Mouse (Mus musculus) C2C12 (cell line): ENCODE data around the gene Traf3ip3. TPM values are rescaled to one million over a fixed set of nuclear protein-coding genes. Genes with fewer than 3 reads are reported as not detected.

Experiments used
- H3K27me3 ChIP-seq: one replicate; pipeline ENCODE4 v1.6.1; 2011; ENCODE audit not compliant: control insufficient read depth, insufficient read depth, insufficient read length
- H3K36me3 ChIP-seq: one replicate; pipeline ENCODE4 v1.6.1; 2011; ENCODE audit not compliant: control insufficient read depth, insufficient read depth
- H3K4me3 ChIP-seq: one replicate; pipeline ENCODE4 v1.5.1; 2011; ENCODE audit warnings: mild to moderate bottlenecking, control low read depth; ENCODE audit not compliant: poor library complexity, insufficient read depth, severe bottlenecking
- H3K79me2 ChIP-seq: one replicate; pipeline ENCODE4 v1.6.1; 2011; ENCODE audit not compliant: control insufficient read depth, insufficient read depth
- H3K79me3 ChIP-seq: one replicate; pipeline ENCODE4 v1.6.1; 2011; ENCODE audit warnings: low read depth, control low read depth
- H3ac ChIP-seq: one replicate; pipeline ENCODE3; 2011; ENCODE audit warnings: low read depth; ENCODE audit not compliant: control insufficient read depth, insufficient read length
- CEBPB ChIP-seq: IDR thresholded peaks from one replicate; pipeline ENCODE4 v1.6.1; 2011; ENCODE audit warnings: low read depth, mild to moderate bottlenecking, control low read depth, moderate library complexity
- CTCF ChIP-seq: IDR thresholded peaks from one replicate; pipeline ENCODE4 v1.5.1; 2011; ENCODE audit not compliant: control insufficient read depth, insufficient read depth, insufficient read length
- FOSL1 ChIP-seq: IDR thresholded peaks from one replicate; pipeline ENCODE4 v1.8.0; 2011; ENCODE audit warnings: mild to moderate bottlenecking, low read length; ENCODE audit not compliant: poor library complexity, insufficient read depth, severe bottlenecking
- MAX ChIP-seq: IDR thresholded peaks from one replicate; pipeline ENCODE4 v1.6.1; 2011; ENCODE audit warnings: mild to moderate bottlenecking, control low read depth
- MYOD1 ChIP-seq: IDR thresholded peaks from one replicate; pipeline ENCODE4 v1.6.1; 2011; ENCODE audit warnings: low read depth; ENCODE audit not compliant: control insufficient read depth, insufficient read length
- MYOG ChIP-seq: IDR thresholded peaks from one replicate; pipeline ENCODE4 v1.6.1; 2011; ENCODE audit not compliant: control insufficient read depth, insufficient read length; ENCODE audit errors: extremely low read depth
- USF1 ChIP-seq: IDR thresholded peaks from one replicate; pipeline ENCODE4 v1.6.1; 2011; ENCODE audit warnings: low read depth, mild to moderate bottlenecking, control low read depth, moderate library complexity
- long read RNA-seq, 2 experiments: library from polyadenylated mRNA; unstranded; transcript quantifications; one replicate each; pipeline ENCODE4 v2.0.0; 2019 to 2020
- polyA plus RNA-seq: library from polyadenylated mRNA; unstranded; fragments of >200 nt; fragmentation: generic; extraction: Trizol; gene quantifications from one replicate; pipeline ENCODE4 v1.2.1, GENCODE M21; 2012; ENCODE audit warnings: missing spikeins

Gene Traf3ip3
- polyA plus RNA-seq, result 0.02 TPM
- long read RNA-seq, experiment 1, partial matches to known transcripts, result 0 of 1 reads
- long read RNA-seq, experiment 1, other reads (novel, unspliced or antisense), result 1 of 1 reads
- long read RNA-seq, experiment 2, result 0 reads

- Histone ChIP-seq H3K4me3 (no peak within 1 kb of the TSS), H3ac (no peak within 1 kb of the TSS), H3K36me3 (no peaks in the 10 kb centered on the region), H3K79me2 (no peaks in the 10 kb centered on the region), H3K27me3 (no peaks in the 10 kb centered on the region), H3K79me3 (no peaks in the 10 kb centered on the region)
- no peak for TF ChIP-seq MYOG
- no peak for TF ChIP-seq USF1
- no peak for TF ChIP-seq CTCF
- no peak for TF ChIP-seq FOSL1
These were observed at the start of gene Traf3ip3 for GRCm38 (mm10) chr1:193201383-193201778. Gene Traf3ip3 (minus strand): TSS chr1:193201703.

DNA sequence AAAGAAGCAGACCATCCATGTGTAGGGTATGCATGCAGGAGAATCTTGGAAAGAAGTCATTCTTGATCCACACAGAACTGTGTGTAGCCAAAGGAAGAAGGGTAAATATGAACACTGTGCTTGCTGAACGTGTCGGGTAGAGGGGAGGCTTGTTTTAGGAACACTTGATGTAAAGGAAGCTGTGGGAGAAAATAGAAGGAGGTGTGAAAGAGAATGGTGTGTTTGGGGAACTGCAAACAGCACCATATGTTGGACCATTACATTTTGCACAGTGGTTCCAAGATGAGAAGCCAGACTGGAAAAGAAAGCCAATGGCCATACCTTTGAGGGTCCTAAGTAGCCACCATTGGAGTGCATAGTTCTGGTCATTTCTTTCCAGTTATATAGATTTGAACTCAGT lies 48.5 kb upstream of the Traf3ip3 start:
- Histone ChIP-seq H3K36me3 (no peaks in the 10 kb centered on the region), H3ac (no peak overlapping the region), H3K79me2 (no peaks in the 10 kb centered on the region)

GRCm38 (mm10) chr1:193244235-193244634 lies 42.7 kb upstream of the Traf3ip3 start:
- Histone ChIP-seq H3K36me3 (no peaks in the 10 kb centered on the region), H3ac (no peak overlapping the region), H3K79me3 (no peaks in the 10 kb centered on the region), H3K4me3 (no peak overlapping the region), H3K27me3 (no peaks in the 10 kb centered on the region), H3K79me2 (no peaks in the 10 kb centered on the region)
- TF ChIP-seq CTCF (no peak), MAX (no peak), CEBPB (no peak), USF1 (no peak), MYOD1 (no peak), FOSL1 (no peak), MYOG (no peak)

More for the DNA sequence above, 48.5 kb upstream of the Traf3ip3 start:
- Histone ChIP-seq H3K27me3 (no peaks in the 10 kb centered on the region), H3K4me3 (no peak overlapping the region), H3K79me3 (no peaks in the 10 kb centered on the region)
- TF ChIP-seq CEBPB, result no peak

GRCm38 (mm10) chr1:193243571-193244193 lies 42.2 kb upstream of the Traf3ip3 start:
- no peaks in the 10 kb centered on the region for H3K36me3 ChIP-seq

DNA sequence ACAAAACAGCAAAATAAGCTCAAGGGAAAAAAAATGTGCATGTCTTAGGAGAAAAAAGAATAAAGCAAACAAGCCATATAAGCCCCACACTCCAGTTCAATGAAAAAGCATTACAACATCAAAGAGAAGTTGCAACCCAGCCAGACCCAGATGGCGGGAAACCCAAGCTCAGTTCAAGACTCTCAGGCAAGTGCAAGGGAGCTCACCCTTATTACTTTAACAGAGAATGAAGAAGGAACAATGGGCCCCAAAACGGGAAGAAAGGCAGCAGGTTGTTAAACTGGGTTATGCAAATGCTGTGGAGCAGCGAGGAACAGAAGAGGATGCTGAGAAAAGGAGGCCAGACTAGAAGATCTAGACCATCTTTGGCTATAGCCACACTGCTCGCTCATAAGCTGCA lies 41.4 kb upstream of the Traf3ip3 start:
- no peak for TF ChIP-seq FOSL1
- no peak for TF ChIP-seq USF1
- TF ChIP-seq MYOG, result no peak
- TF ChIP-seq MYOD1, result no peak
- no peak for TF ChIP-seq MAX
- no peak for TF ChIP-seq CTCF
- TF ChIP-seq CEBPB, result no peak
- no peak overlapping the region for H3ac ChIP-seq
- no peaks in the 10 kb centered on the region for H3K27me3 ChIP-seq
- no peaks in the 10 kb centered on the region for H3K36me3 ChIP-seq
- H3K79me2 ChIP-seq, result no peaks in the 10 kb centered on the region
- no peaks in the 10 kb centered on the region for H3K79me3 ChIP-seq
- H3K4me3 ChIP-seq, result no peak overlapping the region

More at GRCm38 (mm10) chr1:193243571-193244193, 42.2 kb upstream of the Traf3ip3 start:
- no peak overlapping the region for H3ac ChIP-seq
- TF ChIP-seq CEBPB (no peak), CTCF (no peak), MYOG (no peak), MAX (no peak), USF1 (no peak), MYOD1 (no peak), FOSL1 (no peak)
- H3K79me2 ChIP-seq, result no peaks in the 10 kb centered on the region
- H3K4me3 ChIP-seq, result no peak overlapping the region
- H3K79me3 ChIP-seq, result no peaks in the 10 kb centered on the region
- H3K27me3 ChIP-seq, result no peaks in the 10 kb centered on the region

GRCm38 (mm10) chr1:193242238-193242637 lies 40.7 kb upstream of the Traf3ip3 start:
- no peaks in the 10 kb centered on the region for H3K79me2 ChIP-seq
- H3K79me3 ChIP-seq, result no peaks in the 10 kb centered on the region
- no peaks in the 10 kb centered on the region for H3K36me3 ChIP-seq
- TF ChIP-seq MYOG, result no peak
- H3ac ChIP-seq, result no peak overlapping the region
- no peaks in the 10 kb centered on the region for H3K27me3 ChIP-seq
- H3K4me3 ChIP-seq, result no peak overlapping the region
